Mouse (Mus musculus) CD8-positive naive resting alpha-beta T cell, adult 57 days (primary cell): ENCODE measurements around the gene Tspan2. TPM values are rescaled to one million over a fixed set of nuclear protein-coding genes. Genes with fewer than 3 reads are reported as not detected.

Experiments used
- total RNA-seq: library from RNA; stranded (reverse); gene quantifications from one replicate; pipeline ENCODE4 v1.2.4, GENCODE M21; 2023

The Tspan2 gene
- 0.55 TPM for total RNA-seq

GRCm38 (mm10) chr3:102734313-102735030, at the start of gene Tspan2:
Gene Tspan2, plus strand, starts transcription at chr3:102734529.

DNA sequence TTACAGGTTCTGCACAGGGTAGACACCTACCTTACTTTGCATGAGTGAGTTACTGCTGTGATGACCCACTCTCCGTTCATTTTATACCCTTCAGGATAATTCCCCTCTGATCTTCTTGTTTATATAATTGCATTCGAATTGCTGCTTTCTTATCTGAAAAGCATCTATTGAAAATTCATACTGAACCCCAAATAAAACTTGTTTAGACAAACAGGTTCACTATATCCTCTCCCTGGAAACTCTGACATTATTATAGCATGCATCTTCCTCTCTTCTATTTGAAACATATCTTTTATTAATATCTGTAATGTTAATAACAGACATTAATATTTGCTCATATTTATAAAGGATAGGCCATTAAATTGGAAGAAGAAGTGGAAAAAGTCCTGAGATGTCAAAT, 48.3 kb downstream of the Tspan2 start, which contains the start of gene Tshb:
Gene Tshb (minus strand): TSS at position 101 of the 400 bp plus-strand sequence.

Other genes with a start within 250 kb of the Tspan2 start
- gene Tshb, start 48.2 kb downstream of the Tspan2 start, total RNA-seq, result not detected
- not detected for gene Sycp1, start 201.6 kb downstream of the Tspan2 start, total RNA-seq
- gene Nr1h5, start 229.6 kb downstream of the Tspan2 start, total RNA-seq, result not detected